Mouse (Mus musculus) spleen, adult 2 months (tissue): ENCODE measurements at regions not wholly inside any gene's neighbourhood (a gene's known extent, or its start where the extent isn't known, plus 50 kb on each side); places are given as distances from the start of the nearest gene placed in this dataset.

Experiments used
- CTCF ChIP-seq: fragments of 200-500 bp; IDR thresholded peaks from 2 replicates; pipeline ENCODE4 v1.5.1; 2011; ENCODE audit warnings: mild to moderate bottlenecking, inconsistent platforms; ENCODE audit not compliant: insufficient read depth, insufficient read length, insufficient replicate concordance; ENCODE audit errors: extremely low read depth
- POLR2A ChIP-seq: fragments of 200-500 bp; IDR thresholded peaks from 2 replicates; pipeline ENCODE4 v1.6.1; 2011; ENCODE audit warnings: low read depth, low read length, inconsistent platforms

- TF ChIP-seq CTCF, result no peak
- TF ChIP-seq POLR2A, result no peak
These were observed 406.9 kb upstream of the Pik3r1 start for GRCm38 (mm10) chr13:102174896-102175295.
